Mouse (Mus musculus): ENCODE data around the gene 1110032F04Rik. TPM values are rescaled to one million over a fixed set of nuclear protein-coding genes. Genes with fewer than 3 reads are reported as not detected.

Gene 1110032F04Rik
- total RNA-seq, 2 experiments from 2014 or later: 0.29 TPM

GRCm38 (mm10) chr3:68904902-68905778, 35.8 kb downstream of the 1110032F04Rik start:
- no peak for DNase-seq (ENCODE audit: low spot score in 2 of 2)

- DNase-seq (ENCODE audit: low spot score in 2 of 2): no peak
These were observed 38.1 kb downstream of the 1110032F04Rik start for GRCm38 (mm10) chr3:68907509-68907908.

Other genes with a start within 250 kb of the 1110032F04Rik start
- 1 to 10 TPM; 2.0 to 4.9 TPM for gene Il12a, start 178.9 kb upstream of the 1110032F04Rik start, total RNA-seq (2021)
- 10 to 100 TPM; 11.6 to 12.9 TPM for gene Ift80, start 135.0 kb downstream of the 1110032F04Rik start, total RNA-seq (2021)
- gene Smc4, start 135.2 kb downstream of the 1110032F04Rik start, total RNA-seq (2021): 10 to 100 TPM; 47.6 to 49.5 TPM
- gene Trim59, start 175.2 kb downstream of the 1110032F04Rik start, total RNA-seq (2021): 10 to 100 TPM; 16.9 to 17.0 TPM